Mouse (Mus musculus) stomach, embryonic 14.5 days (tissue): ENCODE data around the gene Ube2d1. TPM values are rescaled to one million over a fixed set of nuclear protein-coding genes. Genes with fewer than 3 reads are reported as not detected.

Experiments used
- polyA plus RNA-seq: library from polyadenylated mRNA; unstranded; fragments of >200 nt; fragmentation: Nextera tagmentation; extraction: Ambion mirVana; gene quantifications from 2 replicates; pipeline ENCODE4 v1.2.1, GENCODE M21; 2014

Gene Ube2d1
- polyA plus RNA-seq, 1 experiment from 2014 or later, result 76.0 TPM

Other genes starting within 250 kb of the Ube2d1 start
- 23.5 and 27.5 TPM in 2 replicates for gene Bicc1, start 125.6 kb downstream of the Ube2d1 start, polyA plus RNA-seq
- gene Tfam, start 47.0 kb downstream of the Ube2d1 start, polyA plus RNA-seq, result 74.6 and 76.3 TPM in 2 replicates
- 90.4 and 94.1 TPM in 2 replicates for gene Cisd1, start 59.7 kb upstream of the Ube2d1 start, polyA plus RNA-seq
- 11.2 and 12.1 TPM in 2 replicates for gene Ipmk, start 62.5 kb upstream of the Ube2d1 start, polyA plus RNA-seq